Mouse (Mus musculus) liver (tissue): ENCODE data around the gene Hnrnpc.
A peak's percentile ranks its signal among the peaks of the same experiment; 100 is the strongest.
"Not testable (repeated sequence)": the region's sequence is repeated elsewhere in the genome, so short reads cannot be mapped to it uniquely, and the experiment has no call there.

Experiments
- DNase-seq: peaks from one replicate; pipeline ENCODE4 v3.0.0-alpha.2; 2020; ENCODE audit warnings: mixed read lengths

The Hnrnpc gene

GRCm38 (mm10) chr14:52101285-52102157, 2.3 kb downstream of the Hnrnpc start:
- no peak for DNase-seq

GRCm38 (mm10) chr14:52100170-52100960, 3.5 kb downstream of the Hnrnpc start:
- DNase-seq = no peak

GRCm38 (mm10) chr14:52099563-52099962, 4.3 kb downstream of the Hnrnpc start:
- no peak for DNase-seq

GRCm38 (mm10) chr14:52098387-52098786, 5.4 kb downstream of the Hnrnpc start:
- DNase-seq = not testable (repeated sequence)

GRCm38 (mm10) chr14:52097191-52097590, 6.6 kb downstream of the Hnrnpc start:
- not testable (repeated sequence) for DNase-seq

GRCm38 (mm10) chr14:52094533-52094932, 9.3 kb downstream of the Hnrnpc start:
- DNase-seq = no peak

- DNase-seq = no peak
Measured at GRCm38 (mm10) chr14:52083083-52083482, 20.7 kb downstream of the Hnrnpc start.

- peak; percentile 12 for DNase-seq
Measured at GRCm38 (mm10) chr14:52071599-52072137, 32.2 kb downstream of the Hnrnpc start.

GRCm38 (mm10) chr14:52066135-52066534, 37.7 kb downstream of the Hnrnpc start:
- no peak for DNase-seq

GRCm38 (mm10) chr14:52061798-52062197, 42.0 kb downstream of the Hnrnpc start:
- no peak for DNase-seq

GRCm38 (mm10) chr14:52060800-52061199, 43.0 kb downstream of the Hnrnpc start:
- no peak for DNase-seq

- DNase-seq = no peak
Measured at GRCm38 (mm10) chr14:52059982-52060381, 43.8 kb downstream of the Hnrnpc start.

- not testable (repeated sequence) for DNase-seq
Measured at GRCm38 (mm10) chr14:52052720-52053119, 51.1 kb downstream of the Hnrnpc start.

- DNase-seq = no peak
Measured at GRCm38 (mm10) chr14:52045966-52046565, 57.8 kb downstream of the Hnrnpc start.

- DNase-seq = peak; percentile 42
Measured at GRCm38 (mm10) chr14:52044901-52045678, 58.7 kb downstream of the Hnrnpc start.

GRCm38 (mm10) chr14:52043446-52043845, 60.4 kb downstream of the Hnrnpc start:
- no peak for DNase-seq

GRCm38 (mm10) chr14:52042359-52042758, 61.5 kb downstream of the Hnrnpc start, which contains the start of gene Olfr221:
Olfr221 (minus strand) TSS chr14:52042459.
- DNase-seq = not testable (repeated sequence)

GRCm38 (mm10) chr14:52039332-52039731, 64.5 kb downstream of the Hnrnpc start:
- no peak for DNase-seq

- DNase-seq = no peak
Measured at GRCm38 (mm10) chr14:52035926-52036325, 67.9 kb downstream of the Hnrnpc start.

GRCm38 (mm10) chr14:52026342-52026741, 77.5 kb downstream of the Hnrnpc start:
- DNase-seq = no peak

GRCm38 (mm10) chr14:52024133-52024532, 79.7 kb downstream of the Hnrnpc start:
- DNase-seq = no peak
